Mouse (Mus musculus): Measurements from ENCODE around the gene Mfn1. TPM values are rescaled to one million over a fixed set of nuclear protein-coding genes. Genes with fewer than 3 reads are reported as not detected.

Mfn1 gene
- polyA plus RNA-seq, 1 experiment from 2014 or later, result 155 TPM

DNA sequence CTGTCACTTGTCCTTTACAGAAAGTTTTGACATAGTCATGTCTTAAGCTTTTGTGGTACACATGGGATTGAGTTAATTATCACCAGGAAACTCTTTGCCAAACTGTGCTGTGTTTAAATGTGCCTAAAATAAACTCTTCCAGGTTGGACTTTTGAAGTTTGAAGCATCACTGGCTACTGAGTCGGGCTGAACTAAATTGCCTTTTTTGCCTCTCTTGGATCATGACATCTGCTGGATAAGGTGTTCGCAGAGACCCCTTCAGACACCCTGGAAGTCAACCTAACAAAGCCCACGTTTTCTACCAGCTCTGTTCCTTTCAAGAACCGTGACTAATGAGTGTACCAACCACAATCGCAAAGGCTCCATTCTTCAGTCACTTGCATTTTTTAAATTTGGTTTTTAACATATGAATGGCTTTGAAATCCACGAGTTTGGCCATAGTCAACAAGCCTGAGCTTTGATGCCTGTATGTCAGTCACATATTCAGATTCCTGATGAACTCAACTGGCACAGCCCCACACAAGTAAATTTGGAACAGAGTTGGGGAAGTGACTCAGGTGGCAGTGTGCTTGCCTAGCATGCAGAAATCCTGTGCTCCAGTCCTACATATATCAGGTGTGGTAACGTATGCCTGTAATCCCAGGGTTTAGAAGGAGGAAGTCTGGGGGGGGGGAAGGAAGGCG is 34.0 kb upstream of the Mfn1 start:
- in situ Hi-C loops (cut with MboI; ENCODE audit: low pct_unique_long_range_greater_than_20kb), result no loop called here
- ChIA-PET POLR2A (interaction anchor here (0.7 to 1.0 kb wide), 2 partner anchors 11 to 36 kb away, joined by 3 to 4 read pairs; no protein-coding TSS in a partner anchor), CTCF (interaction anchor here (1.0 to 2.5 kb wide), 5 partner anchors 14 to 162 kb away, joined by 3 to 16 read pairs (median 5); partner anchors contain the start of gene Zfp639)
- DNase-seq (ENCODE audit: low read depth, low spot score) (peak; percentile 41), ATAC-seq (no peak)
- no peaks in the 10 kb centered on the region for H3K27me3 ChIP-seq
- no peak for TF ChIP-seq CTCF (IDR thresholded peaks at IDR 0.05)

DNA sequence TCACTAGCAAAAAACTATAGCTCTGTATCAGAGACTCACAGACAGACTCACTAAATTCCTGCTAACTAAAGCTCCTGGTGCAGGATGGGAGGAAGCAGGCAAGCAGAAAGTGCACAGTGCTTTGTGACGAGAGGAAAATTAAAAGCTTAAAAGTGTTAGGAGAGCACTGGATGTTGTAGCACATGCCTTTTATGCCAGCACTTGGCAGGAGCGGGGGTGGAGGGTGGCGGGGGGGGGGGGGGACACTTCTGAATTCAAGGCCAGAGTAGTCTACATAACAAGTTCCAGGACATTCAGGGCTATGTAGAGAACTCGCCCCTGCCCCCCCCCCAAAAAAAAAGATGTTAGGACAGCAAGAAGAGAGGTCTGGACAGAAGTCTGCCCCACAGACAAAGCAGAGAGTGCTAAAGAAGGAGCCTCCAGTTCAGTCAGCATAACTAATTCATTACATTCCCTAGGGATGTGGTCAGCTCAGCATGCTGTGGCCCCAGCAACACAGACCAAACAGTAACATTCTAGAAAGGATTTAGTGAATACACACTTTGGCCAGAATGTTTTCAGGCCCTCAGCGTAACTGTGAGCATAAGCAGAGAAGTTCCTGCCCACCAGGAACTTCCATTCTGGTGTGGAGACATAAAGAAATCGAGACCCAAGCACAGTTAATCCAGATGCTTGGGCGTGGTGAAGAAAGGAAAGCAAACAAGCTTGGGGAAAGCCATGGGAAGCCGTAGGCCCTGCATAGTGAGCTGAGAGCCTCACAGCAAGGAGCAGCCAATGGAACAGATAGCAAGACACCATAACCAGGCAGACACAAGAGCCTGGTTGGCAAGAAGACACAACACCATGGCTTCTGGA is 33.2 kb upstream of the Mfn1 start:
- no peak for TF ChIP-seq CTCF (IDR thresholded peaks at IDR 0.05)
- CTCF ChIA-PET, result interaction anchor here (1.0 to 2.5 kb wide), 7 partner anchors 10 to 163 kb away, joined by 3 to 16 read pairs (median 4); partner anchors contain the start of gene Zfp639
- peak; percentile 91 for ATAC-seq
- in situ Hi-C loops (cut with MboI; ENCODE audit: low pct_unique_long_range_greater_than_20kb), result no loop called here
- H3K27me3 ChIP-seq, result no peaks in the 10 kb centered on the region
- POLR2A ChIA-PET, result interaction anchor here (1.0 to 1.1 kb wide), 3 partner anchors 11 to 98 kb away, joined by 3 to 6 read pairs (median 4); partner anchors contain the start of gene Pik3ca
- DNase-seq (ENCODE audit: low read depth, low spot score), result peak; percentile 79

DNA sequence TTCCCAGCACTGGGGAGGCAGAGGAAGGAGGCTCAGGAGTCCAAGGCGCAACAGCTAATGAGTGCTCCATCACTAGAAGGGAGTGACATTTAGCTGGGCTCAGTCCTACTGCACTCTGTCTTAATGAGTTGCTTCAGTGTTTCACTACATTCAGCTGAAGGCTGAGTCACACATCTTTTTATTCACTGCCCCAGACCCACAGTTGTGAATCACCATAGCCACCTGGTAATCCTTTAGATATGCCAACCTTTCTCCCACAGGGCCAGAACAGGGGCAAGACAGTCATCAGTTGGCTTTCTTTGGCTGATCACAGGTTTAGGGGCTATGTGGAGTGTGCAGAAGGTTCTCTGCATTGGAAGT is 32.6 kb upstream of the Mfn1 start:
- DNase-seq (ENCODE audit: low read depth, low spot score) (peak; percentile 93), ATAC-seq (peak; percentile 86)
- H3K27me3 ChIP-seq, result no peaks in the 10 kb centered on the region
- in situ Hi-C loops (cut with MboI; ENCODE audit: low pct_unique_long_range_greater_than_20kb), result no loop called here
- CTCF ChIA-PET, result interaction anchor here (1.1 to 1.6 kb wide), 4 partner anchors 9 to 163 kb away, joined by 3 to 5 read pairs (median 4); no protein-coding TSS in a partner anchor
- no peak for TF ChIP-seq CTCF (IDR thresholded peaks at IDR 0.05)
- POLR2A ChIA-PET, result interaction anchor here (1.0 to 1.1 kb wide), 2 partner anchors 40 to 99 kb away, joined by 3 to 6 read pairs; partner anchors contain the start of gene Pik3ca

DNA sequence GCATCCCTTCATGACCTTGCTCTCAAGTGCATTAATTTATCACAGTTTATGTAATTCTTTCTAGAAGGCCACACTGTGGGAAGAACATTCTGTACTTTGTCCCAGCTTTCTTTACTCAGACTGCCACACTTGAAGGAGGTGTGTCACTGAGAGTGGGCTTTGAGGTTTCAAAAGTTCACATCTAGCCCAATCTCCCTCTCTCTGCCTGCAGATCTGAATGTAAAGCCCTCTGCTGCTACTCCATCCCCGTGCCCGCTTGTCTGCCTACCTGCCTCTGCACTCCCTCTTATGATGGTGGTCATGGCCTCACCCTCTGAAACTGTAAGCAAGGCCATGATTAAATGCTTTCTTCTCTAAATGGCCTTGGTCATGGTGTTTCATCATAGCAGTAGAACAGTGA is 28.9 kb upstream of the Mfn1 start:
- no peaks in the 10 kb centered on the region for H3K27me3 ChIP-seq
- in situ Hi-C loops (cut with MboI; ENCODE audit: low pct_unique_long_range_greater_than_20kb), result loop anchor here (10.0 kb wide), 3 partner anchors 46 to 706 kb away; partner anchors contain the start of gene Pik3ca
- POLR2A ChIA-PET, result no interaction called here
- TF ChIP-seq CTCF (IDR thresholded peaks at IDR 0.05), result no peak
- ATAC-seq (no peak), DNase-seq (ENCODE audit: low read depth, low spot score) (no peak)
- CTCF ChIA-PET, result interaction anchor here (1.3 to 2.4 kb wide), 3 partner anchors 8 to 40 kb away, joined by 5 to 19 read pairs (median 6); partner anchors contain the start of gene Zfp639

DNA sequence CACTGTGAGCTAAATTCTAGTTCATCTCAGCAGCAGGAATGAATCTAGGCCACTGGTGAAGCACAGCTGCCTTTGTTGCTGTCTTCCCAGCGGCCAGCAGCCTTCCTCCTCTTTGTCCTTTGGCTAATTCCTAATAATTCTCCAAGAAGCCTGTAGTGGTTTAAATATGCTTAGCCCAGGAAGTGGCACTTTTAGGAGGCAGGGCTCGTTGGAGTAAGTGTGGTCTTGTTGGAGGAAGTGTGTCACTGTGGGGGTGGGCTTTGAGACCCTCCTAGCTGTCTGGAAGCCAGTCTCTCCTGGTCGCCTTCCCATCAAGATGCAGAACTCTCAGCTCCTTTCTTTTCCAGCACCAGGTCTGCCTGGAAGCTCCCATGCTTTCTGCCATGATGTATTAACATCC is 23.4 kb upstream of the Mfn1 start:
- in situ Hi-C loops (cut with MboI; ENCODE audit: low pct_unique_long_range_greater_than_20kb), result loop anchor here (5.0 to 10.0 kb wide), 4 partner anchors 51 to 711 kb away; partner anchors contain the start of gene Pik3ca
- ChIA-PET CTCF (interaction anchor here (1.0 to 5.2 kb wide), 5 partner anchors 9 to 172 kb away, joined by 3 to 60 read pairs (median 4); no protein-coding TSS in a partner anchor), POLR2A (interaction anchor here (0.9 to 1.4 kb wide), 3 partner anchors 10 to 172 kb away, joined by 3 to 4 read pairs (median 3); no protein-coding TSS in a partner anchor)
- DNase-seq (ENCODE audit: low read depth, low spot score) (no peak), ATAC-seq (no peak)
- no peak for TF ChIP-seq CTCF (IDR thresholded peaks at IDR 0.05)
- H3K27me3 ChIP-seq, result no peaks in the 10 kb centered on the region

DNA sequence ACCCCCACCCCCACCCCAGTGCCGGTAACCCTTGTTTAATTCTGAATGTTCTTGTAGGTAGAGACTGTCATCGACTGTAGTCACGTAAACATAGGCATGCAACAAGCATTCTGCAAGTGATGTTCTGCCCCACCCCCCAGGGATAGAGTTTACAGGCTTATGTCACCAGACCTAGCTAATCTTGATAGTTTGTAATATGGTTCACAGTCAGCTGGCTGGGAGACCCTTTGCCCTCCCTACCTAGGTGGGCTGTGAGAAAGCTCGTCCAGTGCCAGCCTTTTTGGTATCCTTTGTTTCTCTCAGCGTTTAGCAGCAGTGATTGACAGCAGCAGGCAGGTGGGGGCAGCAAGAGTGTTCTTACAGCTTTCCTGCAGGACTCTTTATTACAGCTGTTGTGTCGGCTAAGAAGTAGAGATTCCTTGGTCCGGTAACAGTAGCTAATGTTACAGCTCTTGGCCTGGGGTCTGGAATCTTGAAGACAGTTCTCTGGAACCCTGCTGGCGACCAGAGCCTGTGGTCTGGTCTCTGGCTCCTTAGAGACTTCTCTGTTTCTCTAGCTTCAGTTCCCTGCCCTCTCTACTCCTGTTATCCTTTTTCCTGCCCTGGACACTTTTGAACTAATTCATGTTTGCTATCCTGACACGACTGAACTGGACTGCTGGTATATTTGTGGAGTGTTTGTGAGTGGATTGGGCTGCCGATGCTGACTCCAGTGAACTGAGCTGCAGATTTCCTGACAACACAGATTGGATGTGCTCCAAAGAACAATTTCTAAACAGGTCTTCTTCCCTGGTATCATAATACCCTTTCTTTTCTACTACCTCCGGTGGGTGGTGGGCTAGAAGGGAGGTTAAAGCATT is 22.7 kb upstream of the Mfn1 start:
- ATAC-seq, result no peak
- ChIA-PET CTCF (interaction anchor here (1.0 to 5.2 kb wide), 6 partner anchors 8 to 173 kb away, joined by 3 to 60 read pairs (median 12); no protein-coding TSS in a partner anchor), POLR2A (interaction anchor here (0.5 to 1.4 kb wide), 3 partner anchors 11 to 173 kb away, joined by 3 to 4 read pairs (median 4); no protein-coding TSS in a partner anchor)
- in situ Hi-C loops (cut with MboI; ENCODE audit: low pct_unique_long_range_greater_than_20kb), result loop anchor here (5.0 to 10.0 kb wide), 4 partner anchors 52 to 712 kb away; partner anchors contain the start of gene Pik3ca
- no peak for DNase-seq (ENCODE audit: low read depth, low spot score)
- no peaks in the 10 kb centered on the region for H3K27me3 ChIP-seq
- no peak for TF ChIP-seq CTCF (IDR thresholded peaks at IDR 0.05)

DNA sequence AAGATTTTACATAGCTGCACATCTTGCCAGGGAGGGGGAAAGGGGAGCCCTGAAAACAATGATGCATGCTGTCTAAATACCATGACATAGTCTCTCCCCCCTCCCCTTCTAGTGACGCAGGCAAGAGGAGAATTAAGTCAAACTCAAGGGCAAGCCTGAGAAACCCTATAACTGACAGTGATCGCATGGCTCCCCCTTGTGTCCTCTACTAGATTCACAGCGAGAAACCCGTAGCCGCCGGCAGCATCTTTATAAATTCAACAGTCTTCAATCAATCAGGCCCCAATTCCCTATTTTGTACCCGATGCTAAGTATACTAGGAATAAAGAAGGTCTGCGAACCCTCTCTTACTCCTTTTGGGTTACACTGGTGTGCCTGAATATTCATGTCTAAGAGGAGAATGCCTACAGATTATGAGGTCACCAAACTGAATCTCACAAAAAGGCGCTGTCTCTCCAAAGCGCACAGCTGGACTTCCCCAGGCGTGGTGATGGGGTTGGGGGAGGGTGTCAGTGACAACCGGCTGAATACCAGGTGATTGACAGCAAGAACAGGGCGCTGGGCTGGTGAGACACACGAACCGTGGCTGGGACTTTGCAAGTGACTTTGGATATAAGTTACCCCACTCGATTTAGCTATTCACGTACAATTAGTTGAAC is 20.5 kb upstream of the Mfn1 start:
- CTCF ChIA-PET, result interaction anchor here (0.7 to 5.2 kb wide), 32 partner anchors 10 to 475 kb away, joined by 3 to 60 read pairs (median 4); no protein-coding TSS in a partner anchor
- peak; percentile 98 for TF ChIP-seq CTCF (IDR thresholded peaks at IDR 0.05)
- DNase-seq (ENCODE audit: low read depth, low spot score) (no peak), ATAC-seq (no peak)
- in situ Hi-C loops (cut with MboI; ENCODE audit: low pct_unique_long_range_greater_than_20kb), result loop anchor here (5.0 to 10.0 kb wide), 4 partner anchors 54 to 714 kb away; partner anchors contain the start of gene Pik3ca
- POLR2A ChIA-PET, result interaction anchor here (1.1 kb wide), 1 partner anchor 48 kb away, joined by 7 read pairs; no protein-coding TSS in a partner anchor
- no peaks in the 10 kb centered on the region for H3K27me3 ChIP-seq

DNA sequence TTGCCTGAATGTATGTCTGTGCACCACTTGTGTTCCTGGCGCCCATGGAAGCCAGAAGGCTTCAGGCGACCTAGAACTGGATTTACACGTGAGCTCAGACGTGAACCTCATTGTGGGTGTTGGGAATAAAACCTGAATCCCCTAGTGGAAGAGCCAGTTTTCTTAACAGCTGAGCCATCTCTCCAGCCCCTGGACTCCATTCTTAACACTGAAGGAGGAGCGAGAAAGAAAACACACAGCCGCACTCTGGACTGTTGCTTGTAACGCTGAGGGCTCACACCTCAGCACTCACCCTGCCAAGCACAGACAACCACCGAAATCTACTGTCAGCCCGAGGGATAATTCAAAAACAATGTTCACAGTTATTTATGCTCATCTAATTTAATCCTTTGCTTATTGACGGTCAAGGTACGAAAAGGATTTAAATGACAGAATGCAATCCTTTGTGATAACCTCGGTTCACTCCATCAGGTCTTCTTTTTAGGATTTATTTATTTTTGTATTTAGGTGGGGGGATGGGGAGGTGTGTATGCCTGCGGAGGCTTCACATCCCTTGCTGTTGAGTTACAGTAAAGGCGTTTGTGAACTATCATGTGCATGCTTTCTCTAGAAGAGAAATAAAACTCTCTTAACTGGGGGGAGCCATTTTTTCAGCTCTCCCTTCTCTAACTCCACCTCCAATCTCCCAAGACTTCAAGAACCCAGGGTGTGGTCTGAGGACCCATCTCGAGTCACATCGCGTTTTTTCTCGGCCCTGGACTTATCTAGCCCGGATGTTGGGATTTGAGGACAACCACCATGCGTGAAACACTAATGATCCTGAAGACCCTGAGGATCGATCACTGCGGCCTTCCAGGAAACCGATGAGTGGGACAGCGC is 19.5 kb upstream of the Mfn1 start, which contains the start of gene Zfp639:
Zfp639 (plus strand) TSS at position 764 of the 879 bp plus-strand sequence.
- in situ Hi-C loops (cut with MboI; ENCODE audit: low pct_unique_long_range_greater_than_20kb), result loop anchor here (5.0 to 10.0 kb wide), 4 partner anchors 55 to 715 kb away; partner anchors contain the start of gene Pik3ca
- no peak for DNase-seq (ENCODE audit: low read depth, low spot score)
- POLR2A ChIA-PET, result interaction anchor here (1.1 to 2.2 kb wide), 3 partner anchors 10 to 49 kb away, joined by 3 to 7 read pairs (median 6); partner anchors contain the start of gene Mfn1
- CTCF ChIA-PET, result interaction anchor here (1.0 to 5.2 kb wide), 22 partner anchors 11 to 476 kb away, joined by 3 to 60 read pairs (median 7); no protein-coding TSS in a partner anchor
- H3K27me3 ChIP-seq, result no peaks in the 10 kb centered on the region
- ATAC-seq, result peak; percentile 51
- TF ChIP-seq CTCF (IDR thresholded peaks at IDR 0.05), result no peak

Measured in Patski (cell line).